Mouse (Mus musculus): ENCODE data around the gene Cit.

DNA sequence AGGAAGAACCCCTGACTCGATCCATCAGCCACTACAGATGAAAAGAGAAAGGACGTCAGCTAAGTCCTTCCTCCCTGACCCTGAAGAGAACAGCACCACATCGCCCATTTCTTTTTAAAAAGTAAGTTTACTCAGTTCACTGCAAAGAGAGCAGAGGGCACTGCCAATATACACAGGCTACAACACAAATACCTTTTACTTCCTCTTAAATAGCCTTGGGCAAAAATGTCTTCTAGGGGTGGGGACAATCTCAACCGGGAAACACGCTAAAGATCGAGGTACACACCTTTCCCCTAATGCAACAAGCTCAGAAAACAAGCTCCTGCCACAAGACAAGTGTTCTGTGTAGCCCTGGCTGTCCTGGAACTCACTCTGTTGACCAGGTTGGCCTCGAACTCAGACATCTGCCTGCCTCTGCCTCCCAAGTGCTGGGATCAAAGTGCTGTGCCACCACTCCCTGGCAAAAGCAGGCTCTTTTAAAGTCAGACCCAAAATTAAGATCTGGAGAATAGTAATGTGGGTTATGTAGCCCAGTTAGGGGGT is 177.7 kb downstream of the Cit start:
- no peak for TF ChIP-seq ZNF384 (IDR thresholded peaks at IDR 0.05; ENCODE audit: low read depth, low read length)
- TF ChIP-seq MAFK (IDR thresholded peaks at IDR 0.05; ENCODE audit: insufficient read depth, low read depth, low read length), result no peak
- no peak for TF ChIP-seq ZC3H11A (IDR thresholded peaks at IDR 0.05; ENCODE audit: borderline replicate concordance, low read depth, low read length)
- no peak for TF ChIP-seq HCFC1 (IDR thresholded peaks at IDR 0.05; ENCODE audit: borderline replicate concordance, insufficient read depth, low read length)

All from ES-E14 (cell line).